Mouse (Mus musculus): Measurements from ENCODE around the gene Ptk7. TPM values are rescaled to one million over a fixed set of nuclear protein-coding genes. Genes with fewer than 3 reads are reported as not detected.

Gene Ptk7
- polyA plus RNA-seq (2015; fragmentation: Illumina TruSeq; extraction: RNeasy Lipid Tissue Mini Kit (QIAGEN cat#74804); ENCODE audit: low read depth, low replicate concordance): 6.1 TPM

GRCm38 (mm10) chr17:46628791-46629684 lies at the start of gene Ptk7:
TSS of gene Ptk7 (minus strand) at chr17:46629504.

GRCm38 (mm10) chr17:46678416-46678815 lies 49.1 kb upstream of the Ptk7 start, which contains the start of gene Mea1:
TSS of gene Mea1 (plus strand) at chr17:46678793.

GRCm38 (mm10) chr17:46673850-46674529 lies 44.7 kb upstream of the Ptk7 start, which contains the start of gene Rrp36:
TSS of gene Rrp36 (minus strand) at chr17:46674352.

GRCm38 (mm10) chr17:46650232-46651031 lies 21.1 kb upstream of the Ptk7 start, which contains the start of gene Cul7:
TSS of gene Cul7 (plus strand) at chr17:46650337.

GRCm38 (mm10) chr17:46645561-46646321 lies 16.4 kb upstream of the Ptk7 start, which contains the start of the genes Klc4 and Mrpl2:
TSS of gene Klc4 (minus strand) at chr17:46646022.
TSS of gene Mrpl2 (plus strand) at chr17:46646229.

GRCm38 (mm10) chr17:46555673-46556583 lies 73.4 kb downstream of the Ptk7 start, which contains the start of gene Srf:
TSS of gene Srf (minus strand) at chr17:46556175.

GRCm38 (mm10) chr17:46545813-46546564 lies 83.3 kb downstream of the Ptk7 start, which contains the start of gene Cul9:
TSS of gene Cul9 (minus strand) at chr17:46546388.

Other genes starting within 250 kb of the Ptk7 start
- gene Zfp318, start 245.8 kb downstream of the Ptk7 start, polyA plus RNA-seq (2015; fragmentation: Illumina TruSeq; extraction: RNeasy Lipid Tissue Mini Kit (QIAGEN cat#74804); ENCODE audit: low read depth, low replicate concordance): 30.7 TPM
- 2.9 TPM for gene Crip3, start 200.6 kb downstream of the Ptk7 start, polyA plus RNA-seq (2015; fragmentation: Illumina TruSeq; extraction: RNeasy Lipid Tissue Mini Kit (QIAGEN cat#74804); ENCODE audit: low read depth, low replicate concordance)
- not detected for gene Slc22a7, start 191.0 kb downstream of the Ptk7 start, polyA plus RNA-seq (2015; fragmentation: Illumina TruSeq; extraction: RNeasy Lipid Tissue Mini Kit (QIAGEN cat#74804); ENCODE audit: low read depth, low replicate concordance)
- 47.4 TPM for gene Ttbk1, start 141.8 kb downstream of the Ptk7 start, polyA plus RNA-seq (2015; fragmentation: Illumina TruSeq; extraction: RNeasy Lipid Tissue Mini Kit (QIAGEN cat#74804); ENCODE audit: low read depth, low replicate concordance)
- 5.6 TPM for gene Dnph1, start 132.8 kb downstream of the Ptk7 start, polyA plus RNA-seq (2015; fragmentation: Illumina TruSeq; extraction: RNeasy Lipid Tissue Mini Kit (QIAGEN cat#74804); ENCODE audit: low read depth, low replicate concordance)
- gene Cul9, start 83.1 kb downstream of the Ptk7 start, polyA plus RNA-seq (2015; fragmentation: Illumina TruSeq; extraction: RNeasy Lipid Tissue Mini Kit (QIAGEN cat#74804); ENCODE audit: low read depth, low replicate concordance): 29.7 TPM
- gene Srf, start 73.3 kb downstream of the Ptk7 start, polyA plus RNA-seq (2015; fragmentation: Illumina TruSeq; extraction: RNeasy Lipid Tissue Mini Kit (QIAGEN cat#74804); ENCODE audit: low read depth, low replicate concordance): 37.9 TPM
- 21.9 TPM for gene Klc4, start 16.5 kb upstream of the Ptk7 start, polyA plus RNA-seq (2015; fragmentation: Illumina TruSeq; extraction: RNeasy Lipid Tissue Mini Kit (QIAGEN cat#74804); ENCODE audit: low read depth, low replicate concordance)
- 64.3 TPM for gene Mrpl2, start 16.7 kb upstream of the Ptk7 start, polyA plus RNA-seq (2015; fragmentation: Illumina TruSeq; extraction: RNeasy Lipid Tissue Mini Kit (QIAGEN cat#74804); ENCODE audit: low read depth, low replicate concordance)
- gene Cul7, start 20.8 kb upstream of the Ptk7 start, polyA plus RNA-seq (2015; fragmentation: Illumina TruSeq; extraction: RNeasy Lipid Tissue Mini Kit (QIAGEN cat#74804); ENCODE audit: low read depth, low replicate concordance): 18.4 TPM
- gene Rrp36, start 44.8 kb upstream of the Ptk7 start, polyA plus RNA-seq (2015; fragmentation: Illumina TruSeq; extraction: RNeasy Lipid Tissue Mini Kit (QIAGEN cat#74804); ENCODE audit: low read depth, low replicate concordance): 24.6 TPM
- gene Mea1, start 49.3 kb upstream of the Ptk7 start, polyA plus RNA-seq (2015; fragmentation: Illumina TruSeq; extraction: RNeasy Lipid Tissue Mini Kit (QIAGEN cat#74804); ENCODE audit: low read depth, low replicate concordance): 213 TPM
- 176 TPM for gene Klhdc3, start 51.4 kb upstream of the Ptk7 start, polyA plus RNA-seq (2015; fragmentation: Illumina TruSeq; extraction: RNeasy Lipid Tissue Mini Kit (QIAGEN cat#74804); ENCODE audit: low read depth, low replicate concordance)
- gene Ppp2r5d, start 75.6 kb upstream of the Ptk7 start, polyA plus RNA-seq (2015; fragmentation: Illumina TruSeq; extraction: RNeasy Lipid Tissue Mini Kit (QIAGEN cat#74804); ENCODE audit: low read depth, low replicate concordance): 84.0 TPM
- 31.4 TPM for gene Pex6, start 82.0 kb upstream of the Ptk7 start, polyA plus RNA-seq (2015; fragmentation: Illumina TruSeq; extraction: RNeasy Lipid Tissue Mini Kit (QIAGEN cat#74804); ENCODE audit: low read depth, low replicate concordance)
- 1.3 TPM for gene Gnmt, start 99.7 kb upstream of the Ptk7 start, polyA plus RNA-seq (2015; fragmentation: Illumina TruSeq; extraction: RNeasy Lipid Tissue Mini Kit (QIAGEN cat#74804); ENCODE audit: low read depth, low replicate concordance)
- 57.9 TPM for gene Cnpy3, start 122.7 kb upstream of the Ptk7 start, polyA plus RNA-seq (2015; fragmentation: Illumina TruSeq; extraction: RNeasy Lipid Tissue Mini Kit (QIAGEN cat#74804); ENCODE audit: low read depth, low replicate concordance)
- gene Ptcra, start 134.2 kb upstream of the Ptk7 start, polyA plus RNA-seq (2015; fragmentation: Illumina TruSeq; extraction: RNeasy Lipid Tissue Mini Kit (QIAGEN cat#74804); ENCODE audit: low read depth, low replicate concordance): 0.37 TPM
- gene 2310039H08Rik, start 143.1 kb upstream of the Ptk7 start, polyA plus RNA-seq (2015; fragmentation: Illumina TruSeq; extraction: RNeasy Lipid Tissue Mini Kit (QIAGEN cat#74804); ENCODE audit: low read depth, low replicate concordance): 9.0 TPM
- 70.6 TPM for gene Rpl7l1, start 153.2 kb upstream of the Ptk7 start, polyA plus RNA-seq (2015; fragmentation: Illumina TruSeq; extraction: RNeasy Lipid Tissue Mini Kit (QIAGEN cat#74804); ENCODE audit: low read depth, low replicate concordance)
- gene Bicral, start 229.0 kb upstream of the Ptk7 start, polyA plus RNA-seq (2015; fragmentation: Illumina TruSeq; extraction: RNeasy Lipid Tissue Mini Kit (QIAGEN cat#74804); ENCODE audit: low read depth, low replicate concordance): 27.6 TPM